Mouse (Mus musculus) ES-Bruce4 (cell line): Measurements from ENCODE around the gene Mrps26. TPM values are rescaled to one million over a fixed set of nuclear protein-coding genes. Genes with fewer than 3 reads are reported as not detected.

Experiments
- H3K27ac ChIP-seq: 2 replicates; pipeline ENCODE4 v1.5.1; 2012; ENCODE audit warnings: low read length, inconsistent platforms; ENCODE audit not compliant: insufficient read depth
- H3K27me3 ChIP-seq: 2 replicates; pipeline ENCODE4 v1.6.1; 2012; ENCODE audit warnings: mild to moderate bottlenecking, low read length, inconsistent platforms; ENCODE audit not compliant: control insufficient read depth, poor library complexity, insufficient read depth, severe bottlenecking
- H3K36me3 ChIP-seq: 2 replicates; pipeline ENCODE4 v1.6.1; 2012; ENCODE audit warnings: inconsistent platforms, mild to moderate bottlenecking, low read length, moderate library complexity; ENCODE audit not compliant: control insufficient read depth, poor library complexity, insufficient read depth, severe bottlenecking
- H3K4me1 ChIP-seq: one replicate; pipeline ENCODE4 v1.8.1; 2011; ENCODE audit warnings: low read length; ENCODE audit not compliant: control insufficient read depth, insufficient read depth
- H3K4me3 ChIP-seq: 2 replicates; pipeline ENCODE4 v1.5.1; 2011; ENCODE audit warnings: low read depth, mild to moderate bottlenecking, low read length
- H3K9ac ChIP-seq: 2 replicates; pipeline ENCODE4 v1.6.1; 2012; ENCODE audit warnings: low read depth, mild to moderate bottlenecking, inconsistent platforms; ENCODE audit not compliant: poor library complexity, severe bottlenecking
- H3K9me3 ChIP-seq: replicated peaks from 2 replicates; pipeline ENCODE4 v1.6.1; 2012; ENCODE audit warnings: mild to moderate bottlenecking, low read length, inconsistent platforms; ENCODE audit not compliant: control insufficient read depth, poor library complexity, insufficient read depth, severe bottlenecking
- CTCF ChIP-seq: IDR thresholded peaks from one replicate; pipeline ENCODE4 v1.8.1; 2011; ENCODE audit warnings: low read depth, low read length
- EP300 ChIP-seq: IDR thresholded peaks from 2 replicates; pipeline ENCODE4 v1.6.1; 2011; ENCODE audit warnings: low read depth, low read length; ENCODE audit not compliant: insufficient read depth
- POLR2A ChIP-seq: IDR thresholded peaks from one replicate; pipeline ENCODE4 v1.8.1; 2011; ENCODE audit warnings: low read length; ENCODE audit not compliant: insufficient read depth
- polyA plus RNA-seq: library from polyadenylated mRNA; stranded (reverse); fragments of >200 nt; gene quantifications from 2 replicates; pipeline ENCODE4 v1.2.4, GENCODE M21; 2011; ENCODE audit warnings: low read depth; ENCODE audit not compliant: missing spikeins, insufficient read depth, insufficient read length

Gene Mrps26
- polyA plus RNA-seq, 1 experiment: 17.0 TPM

GRCm38 (mm10) chr2:130595596-130595995 lies 32.1 kb downstream of the Mrps26 start:
- Histone ChIP-seq H3K9ac (no peak overlapping the region), H3K27me3 (no peaks in the 10 kb centered on the region), H3K9me3 (no peaks in the 10 kb centered on the region), H3K4me1 (no peaks in the 10 kb centered on the region), H3K4me3 (no peak overlapping the region), H3K36me3 (peaks cover 8% of the 10 kb centered on the region; the same call in 1 of the 2 replicates), H3K27ac (no peak overlapping the region)
- no peak for TF ChIP-seq POLR2A
- TF ChIP-seq CTCF: no peak
- TF ChIP-seq EP300: no peak

GRCm38 (mm10) chr2:130597601-130598010 lies 34.1 kb downstream of the Mrps26 start:
- TF ChIP-seq POLR2A (no peak), CTCF (peak; percentile 50)
- Histone ChIP-seq H3K27me3 (no peaks in the 10 kb centered on the region), H3K9me3 (no peaks in the 10 kb centered on the region), H3K4me1 (no peaks in the 10 kb centered on the region), H3K9ac (no peak overlapping the region), H3K36me3 (peaks cover 11% of the 10 kb centered on the region), H3K4me3 (no peak overlapping the region), H3K27ac (no peak overlapping the region)

GRCm38 (mm10) chr2:130598399-130598798 lies 34.9 kb downstream of the Mrps26 start:
- TF ChIP-seq EP300: no peak
- no peak for TF ChIP-seq CTCF
- TF ChIP-seq POLR2A: no peak
- Histone ChIP-seq H3K4me3 (no peak overlapping the region), H3K4me1 (no peaks in the 10 kb centered on the region), H3K27ac (no peak overlapping the region), H3K27me3 (no peaks in the 10 kb centered on the region), H3K9ac (no peak overlapping the region), H3K9me3 (no peaks in the 10 kb centered on the region), H3K36me3 (peaks cover 13% of the 10 kb centered on the region)

- no peak overlapping the region for H3K27ac ChIP-seq
- peaks cover 12% of the 10 kb centered on the region for H3K36me3 ChIP-seq
- H3K9me3 ChIP-seq: no peaks in the 10 kb centered on the region
- H3K4me1 ChIP-seq: no peaks in the 10 kb centered on the region
- H3K27me3 ChIP-seq: no peaks in the 10 kb centered on the region
- H3K4me3 ChIP-seq: no peak overlapping the region
- H3K9ac ChIP-seq: no peak overlapping the region
- TF ChIP-seq EP300 (no peak), POLR2A (no peak), CTCF (no peak)
These were observed 38.7 kb downstream of the Mrps26 start for GRCm38 (mm10) chr2:130602195-130602594.

- Histone ChIP-seq H3K4me1 (no peaks in the 10 kb centered on the region), H3K27me3 (no peaks in the 10 kb centered on the region), H3K9ac (no peak overlapping the region), H3K9me3 (no peaks in the 10 kb centered on the region), H3K36me3 (peaks cover 28% of the 10 kb centered on the region), H3K4me3 (no peak overlapping the region), H3K27ac (no peak overlapping the region)
- TF ChIP-seq EP300 (no peak), CTCF (peak; percentile 69)
These were observed 49.5 kb downstream of the Mrps26 start for GRCm38 (mm10) chr2:130613091-130613490.

Other genes with a start within 250 kb of the Mrps26 start
- gene Cpxm1, start 166.2 kb upstream of the Mrps26 start, polyA plus RNA-seq: 8.1 and 10.9 TPM in 2 replicates
- gene Gm28372, start 158.5 kb upstream of the Mrps26 start, polyA plus RNA-seq: not detected in 2 replicates
- not detected in 2 replicates for gene 1700020A23Rik, start 158.5 kb upstream of the Mrps26 start, polyA plus RNA-seq
- gene Tmem239, start 157.3 kb upstream of the Mrps26 start, polyA plus RNA-seq: not detected in 2 replicates
- 119 and 121 TPM in 2 replicates for gene Vps16, start 139.4 kb upstream of the Mrps26 start, polyA plus RNA-seq
- gene Pced1a, start 139.0 kb upstream of the Mrps26 start, polyA plus RNA-seq: 16.3 and 18.4 TPM in 2 replicates
- 72.8 and 77.6 TPM in 2 replicates for gene Ptpra, start 113.5 kb upstream of the Mrps26 start, polyA plus RNA-seq
- not detected in 2 replicates for gene Oxt, start 12.4 kb downstream of the Mrps26 start, polyA plus RNA-seq
- not detected in 2 replicates for gene Avp, start 18.8 kb downstream of the Mrps26 start, polyA plus RNA-seq
- 21.5 and 22.5 TPM in 2 replicates for gene Fastkd5, start 66.3 kb downstream of the Mrps26 start, polyA plus RNA-seq
- 10.4 and 11.6 TPM in 2 replicates for gene Ubox5, start 66.3 kb downstream of the Mrps26 start, polyA plus RNA-seq
- gene Lzts3, start 79.1 kb downstream of the Mrps26 start, polyA plus RNA-seq: 2.4 and 2.8 TPM in 2 replicates
- 38.9 and 39.3 TPM in 2 replicates for gene Ddrgk1, start 100.9 kb downstream of the Mrps26 start, polyA plus RNA-seq
- gene Itpa, start 103.9 kb downstream of the Mrps26 start, polyA plus RNA-seq: 137 and 139 TPM in 2 replicates
- 27.1 and 29.9 TPM in 2 replicates for gene Slc4a11, start 133.8 kb downstream of the Mrps26 start, polyA plus RNA-seq